Mouse (Mus musculus) forebrain, embryonic 10.5 days (tissue): Measurements from ENCODE around the gene Zfp951. TPM values are rescaled to one million over a fixed set of nuclear protein-coding genes. Genes with fewer than 3 reads are reported as not detected.
"Not testable (repeated sequence)": the region's sequence is repeated elsewhere in the genome, so short reads cannot be mapped to it uniquely, and the experiment has no call there.

Experiments used
- DNase-seq: peaks from one replicate; pipeline ENCODE4 v3.0.0-alpha.2; 2017; ENCODE audit warnings: low spot score; ENCODE audit errors: extremely low spot score
- H3K27ac ChIP-seq: fragments of 300-500 bp; sonication (generic); 2 replicates; pipeline ENCODE4 v1.5.1; 2016; ENCODE audit warnings: mild to moderate bottlenecking
- H3K27me3 ChIP-seq: fragments of 300-500 bp; sonication (generic); 2 replicates; pipeline ENCODE4 v1.6.1; 2016; ENCODE audit warnings: mild to moderate bottlenecking; ENCODE audit not compliant: poor library complexity, severe bottlenecking
- H3K36me3 ChIP-seq: fragments of 300-500 bp; sonication (generic); replicated peaks from 2 replicates; pipeline ENCODE4 v1.6.1; 2016; ENCODE audit warnings: mild to moderate bottlenecking, moderate library complexity
- H3K4me1 ChIP-seq: fragments of 300-500 bp; sonication (generic); 2 replicates; pipeline ENCODE4 v1.6.1; 2016
- H3K4me3 ChIP-seq: fragments of 300-500 bp; sonication (generic); 2 replicates; pipeline ENCODE4 v1.5.1; 2016; ENCODE audit warnings: mild to moderate bottlenecking, moderate library complexity
- H3K9me3 ChIP-seq: fragments of 300-500 bp; sonication (generic); 2 replicates; pipeline ENCODE4 v1.6.1; 2016; ENCODE audit warnings: mild to moderate bottlenecking, moderate library complexity
- WGBS: fragments of 180-500 bp; shearing (Covaris S2); methylation state at CpG from one replicate; pipeline ENCODE4 v1.1.7; 2016; 5-methylcytosine and 5-hydroxymethylcytosine counted together
- polyA plus RNA-seq: library from polyadenylated mRNA; unstranded; fragments of >200 nt; fragmentation: Nextera tagmentation; extraction: Ambion mirVana; gene quantifications from 2 replicates; pipeline ENCODE4 v1.2.1, GENCODE M21; 2016

Gene Zfp951
- 2.2 and 2.8 TPM in 2 replicates for polyA plus RNA-seq

GRCm38 (mm10) chr5:104859962-104860525, at the start of gene Zfp951:
Zfp951 (minus strand) TSS chr5:104860070.
- H3K9me3 ChIP-seq = peaks cover 44% of the 10 kb centered on the region
- not testable (repeated sequence) for H3K36me3 ChIP-seq, H3K27me3 ChIP-seq, H3K27ac ChIP-seq, H3K4me1 ChIP-seq
- DNase-seq = peak; percentile 17
- peak within 1 kb of the TSS; percentile 37 for H3K4me3 ChIP-seq
- WGBS = 36% methylated on average over 11 of the region's 12 CpGs

- H3K9me3 ChIP-seq = peaks cover 14% of the 10 kb centered on the region; the same call in 1 of the 2 replicates
Measured at GRCm38 (mm10) chr5:104906556-104906955, 46.7 kb upstream of the Zfp951 start.

DNA sequence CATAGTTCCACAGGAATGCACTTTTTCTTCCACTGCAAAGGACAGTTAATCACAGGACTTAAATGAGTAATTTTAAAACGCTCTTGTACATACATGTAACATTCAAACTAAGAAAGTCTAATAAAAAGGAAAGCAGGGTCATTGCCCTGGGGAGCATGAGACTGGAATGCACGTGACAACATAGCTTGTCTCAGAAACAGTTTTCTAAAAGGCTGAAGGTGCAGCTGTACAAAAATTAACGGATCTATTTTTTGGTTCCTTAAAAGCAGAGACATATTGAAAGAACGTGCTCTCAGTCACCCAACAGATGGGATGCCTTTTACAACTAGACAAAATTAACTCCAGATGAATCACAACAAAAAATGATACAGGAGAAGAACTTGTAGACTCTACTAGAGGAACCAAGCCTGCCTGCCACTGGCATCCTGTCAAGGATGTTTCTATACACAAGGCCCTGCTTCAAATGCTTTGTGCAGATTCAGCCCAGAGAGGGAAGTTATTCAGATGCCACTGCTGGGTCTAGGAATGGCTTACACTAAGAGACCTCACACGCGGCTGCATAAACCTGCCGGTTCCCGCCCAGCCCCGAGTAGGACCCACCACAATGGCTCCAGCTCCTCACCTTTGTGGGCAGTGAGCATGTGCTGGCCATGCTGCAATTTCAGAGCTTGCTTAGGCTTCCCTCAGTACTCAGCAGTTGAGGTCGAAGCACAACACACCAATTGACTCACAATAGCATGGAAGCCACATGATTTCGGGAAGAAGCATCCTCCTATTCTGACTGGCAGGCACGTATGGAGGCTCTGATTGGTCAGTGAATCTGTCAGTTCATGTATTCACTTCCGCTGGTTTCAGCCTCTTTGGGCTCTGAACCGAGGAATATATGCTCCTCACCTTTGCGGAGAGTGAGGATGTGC, 567 bp downstream of the Zfp951 start:
- H3K9me3 ChIP-seq = peaks cover 51% of the 10 kb centered on the region
- peak overlapping the region; percentile 37 for H3K4me3 ChIP-seq
- H3K27me3 ChIP-seq, DNase-seq, H3K4me1 ChIP-seq, H3K36me3 ChIP-seq, H3K27ac ChIP-seq: not testable (repeated sequence)
- 55% methylated on average over 10 of the region's 15 CpGs for WGBS

More at GRCm38 (mm10) chr5:104906556-104906955, 46.7 kb upstream of the Zfp951 start:
- 92% methylated on average over 5 of the region's 5 CpGs for WGBS
- not testable (repeated sequence) for H3K36me3 ChIP-seq, H3K4me1 ChIP-seq, H3K27me3 ChIP-seq, H3K4me3 ChIP-seq, H3K27ac ChIP-seq, DNase-seq

DNA sequence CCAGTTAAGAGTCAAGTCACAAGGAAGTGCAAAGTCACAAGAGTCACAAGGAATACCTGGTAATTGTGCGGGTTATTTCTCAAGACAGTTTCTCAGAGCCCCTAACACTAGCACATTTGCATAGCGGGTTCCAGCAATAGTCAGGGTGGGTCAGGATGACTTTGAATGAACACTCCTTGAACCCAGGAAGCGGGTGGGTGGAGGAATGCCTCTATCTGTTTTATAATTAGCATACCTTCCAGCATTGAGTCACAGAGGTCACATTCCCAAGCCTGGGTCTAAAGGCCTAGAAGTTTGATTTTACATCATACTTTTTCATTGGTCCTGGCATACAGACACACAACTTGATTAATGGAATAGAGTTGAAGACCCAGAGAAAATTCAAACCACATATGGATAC, 5.3 kb downstream of the Zfp951 start:
- 91% methylated on average over 3 of the region's 3 CpGs for WGBS
- not testable (repeated sequence) for H3K27me3 ChIP-seq, H3K36me3 ChIP-seq, DNase-seq, H3K4me3 ChIP-seq, H3K27ac ChIP-seq, H3K4me1 ChIP-seq
- H3K9me3 ChIP-seq = peaks cover 53% of the 10 kb centered on the region

DNA sequence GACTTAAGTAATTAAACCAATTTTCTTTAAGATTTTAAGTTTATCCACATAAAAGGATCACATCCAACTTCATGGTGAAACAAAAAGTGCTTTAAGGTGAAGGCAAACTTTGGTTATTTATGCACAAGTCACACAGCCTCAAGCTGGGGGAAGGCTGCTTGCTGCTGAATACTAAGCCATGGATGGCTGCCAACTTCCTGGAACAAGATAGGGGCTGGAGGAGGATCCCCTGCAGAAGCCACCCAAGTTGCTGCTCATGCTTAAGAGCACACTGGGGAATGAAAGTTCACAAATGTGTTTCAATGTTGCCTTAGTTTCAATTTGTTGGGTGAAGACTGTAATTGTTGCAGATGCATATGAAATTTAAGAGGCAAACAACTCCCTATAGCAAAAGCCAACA, 26.5 kb downstream of the Zfp951 start:
- no peak overlapping the region for H3K27ac ChIP-seq
- H3K36me3 ChIP-seq = no peaks in the 10 kb centered on the region
- H3K27me3 ChIP-seq = no peaks in the 10 kb centered on the region
- DNase-seq = no peak
- H3K9me3 ChIP-seq = peaks cover 58% of the 10 kb centered on the region
- no peaks in the 10 kb centered on the region for H3K4me1 ChIP-seq
- no peak overlapping the region for H3K4me3 ChIP-seq

DNA sequence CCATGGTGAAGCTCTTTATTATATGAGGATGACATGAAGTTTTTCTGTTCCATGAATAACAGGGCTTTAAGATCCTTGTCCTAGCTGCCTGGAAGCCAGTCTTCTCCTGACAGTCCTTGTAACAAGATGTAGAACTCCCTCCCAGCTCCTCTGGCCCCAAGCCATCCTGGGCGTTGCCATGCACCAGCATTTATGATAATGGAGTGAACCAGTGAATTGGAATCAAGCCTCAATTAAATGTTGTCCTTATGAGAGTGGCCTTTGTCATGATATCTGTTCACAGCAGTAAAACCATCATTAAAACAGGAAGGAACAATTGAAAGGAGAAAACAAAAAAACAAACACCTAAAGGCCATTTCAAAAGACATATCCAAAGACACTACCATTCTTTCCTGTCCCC, 30.3 kb downstream of the Zfp951 start:
- 82% methylated on average over 1 of the region's 1 CpGs for WGBS
- Histone ChIP-seq H3K9me3 (peaks cover 63% of the 10 kb centered on the region), H3K36me3 (no peaks in the 10 kb centered on the region), H3K4me3 (no peak overlapping the region), H3K4me1 (no peaks in the 10 kb centered on the region), H3K27ac (no peak overlapping the region), H3K27me3 (no peaks in the 10 kb centered on the region)
- DNase-seq = no peak

- H3K9me3 ChIP-seq = peaks cover 53% of the 10 kb centered on the region
- DNase-seq, H3K4me1 ChIP-seq: not testable (repeated sequence)
Measured at GRCm38 (mm10) chr5:104770138-104770537, 89.7 kb downstream of the Zfp951 start.

More at GRCm38 (mm10) chr5:104770138-104770537, 89.7 kb downstream of the Zfp951 start:
- not testable (repeated sequence) for H3K27ac ChIP-seq, H3K4me3 ChIP-seq, H3K27me3 ChIP-seq, H3K36me3 ChIP-seq
- 79% methylated on average over 6 of the region's 6 CpGs for WGBS

Other genes with a start within 250 kb of the Zfp951 start
- 0.20 and 0.31 TPM in 2 replicates for gene Abcg3, start 122.6 kb upstream of the Zfp951 start, polyA plus RNA-seq